Mouse (Mus musculus) kidney, embryonic 14.5 days (tissue): Measurements from ENCODE around the gene Slamf7. TPM values are rescaled to one million over a fixed set of nuclear protein-coding genes. Genes with fewer than 3 reads are reported as not detected.

Experiments
- ATAC-seq: fragments of 200-750 bp; cut with Nextera tagmentation; 2 replicates; pipeline ENCODE4 v1.8.0; 2017; ENCODE audit warnings: moderate number of reproducible peaks, mild to moderate bottlenecking, moderate TSS enrichment, moderate library complexity; ENCODE audit not compliant: low FRiP score, low TSS enrichment
- H3K27ac ChIP-seq: fragments of 300-500 bp; sonication (generic); 2 replicates; pipeline ENCODE4 v1.5.1; 2014; ENCODE audit warnings: low read depth, mild to moderate bottlenecking, low read length, moderate library complexity, mixed read lengths
- H3K27me3 ChIP-seq: fragments of 300-500 bp; sonication (generic); 2 replicates; pipeline ENCODE4 v1.6.1; 2014; ENCODE audit warnings: mild to moderate bottlenecking, low read length; ENCODE audit not compliant: control insufficient read depth, insufficient read depth
- H3K36me3 ChIP-seq: fragments of 300-500 bp; sonication (generic); 2 replicates; pipeline ENCODE4 v1.6.1; 2014; ENCODE audit warnings: low read length, mixed read lengths; ENCODE audit not compliant: control insufficient read depth, insufficient read depth
- H3K4me1 ChIP-seq: fragments of 300-500 bp; sonication (generic); 2 replicates; pipeline ENCODE4 v1.6.1; 2014; ENCODE audit warnings: low read length, mixed read lengths; ENCODE audit not compliant: control insufficient read depth, insufficient read depth
- H3K4me2 ChIP-seq: fragments of 300-500 bp; sonication (generic); replicated peaks from 2 replicates; pipeline ENCODE4 v1.6.1; 2014; ENCODE audit warnings: low read depth, mild to moderate bottlenecking, low read length
- H3K4me3 ChIP-seq: fragments of 300-500 bp; sonication (generic); 2 replicates; pipeline ENCODE4 v1.5.1; 2014; ENCODE audit warnings: mild to moderate bottlenecking, low read length
- H3K9ac ChIP-seq: fragments of 300-500 bp; sonication (generic); 2 replicates; pipeline ENCODE4 v1.6.1; 2014; ENCODE audit warnings: low read depth, mild to moderate bottlenecking, low read length, moderate library complexity
- H3K9me3 ChIP-seq: fragments of 300-500 bp; sonication (generic); 2 replicates; pipeline ENCODE4 v1.6.1; 2016; ENCODE audit warnings: low read length; ENCODE audit not compliant: control insufficient read depth
- WGBS: fragments of 180-500 bp; shearing (Covaris S2); extraction: QIAGEN DNeasy Blood & Tissue Kit; methylation state at CpG from one replicate; pipeline ENCODE4 v1.1.7; 2014; 5-methylcytosine and 5-hydroxymethylcytosine counted together
- polyA plus RNA-seq: library from polyadenylated mRNA; unstranded; fragments of >200 nt; fragmentation: Nextera tagmentation; extraction: Ambion mirVana; gene quantifications from 2 replicates; pipeline ENCODE4 v1.2.1, GENCODE M21; 2014

Gene Slamf7
- not detected in 2 replicates for polyA plus RNA-seq

DNA sequence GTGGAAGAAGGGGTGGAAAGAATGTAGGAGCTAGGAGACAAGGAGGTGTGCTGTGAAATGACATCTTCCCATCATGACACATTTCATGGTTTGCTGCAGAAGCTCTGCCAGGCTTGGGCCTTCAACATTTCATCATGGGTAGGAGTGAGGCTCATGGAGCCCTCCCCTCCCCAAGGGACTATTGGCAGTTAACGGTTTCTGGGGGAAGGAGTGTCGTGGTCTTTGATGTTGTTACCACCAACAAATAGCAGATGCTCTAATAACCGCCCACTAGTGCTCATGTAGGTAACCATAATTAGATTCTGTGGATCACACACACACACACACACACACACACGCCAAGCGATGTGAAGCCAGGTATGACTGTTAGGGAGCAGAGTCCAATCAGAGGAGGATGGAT is at the start of gene Slamf7:
TSS of gene Slamf7 (minus strand) at position 302 of the 400 bp plus-strand sequence.
- no peak for ATAC-seq
- no peak within 1 kb of the TSS for H3K4me3 ChIP-seq
- H3K9me3 ChIP-seq = no peaks in the 10 kb centered on the region
- 86% methylated on average over 5 of the region's 5 CpGs for WGBS
- H3K36me3 ChIP-seq = no peaks in the 10 kb centered on the region
- H3K4me2 ChIP-seq = no peak within 1 kb of the TSS
- H3K27me3 ChIP-seq = no peaks in the 10 kb centered on the region
- H3K4me1 ChIP-seq = no peaks in the 10 kb centered on the region
- no peak within 1 kb of the TSS for H3K27ac ChIP-seq
- H3K9ac ChIP-seq = no peak within 1 kb of the TSS

GRCm38 (mm10) chr1:171698983-171699382 is 46.1 kb upstream of the Slamf7 start:
- WGBS = 18% methylated on average over 6 of the region's 6 CpGs
- no peak overlapping the region for H3K27ac ChIP-seq
- no peak overlapping the region for H3K9ac ChIP-seq
- H3K9me3 ChIP-seq = no peaks in the 10 kb centered on the region
- H3K4me3 ChIP-seq = no peak overlapping the region
- no peak for ATAC-seq
- H3K27me3 ChIP-seq = no peaks in the 10 kb centered on the region
- H3K36me3 ChIP-seq = no peaks in the 10 kb centered on the region
- no peaks in the 10 kb centered on the region for H3K4me1 ChIP-seq
- H3K4me2 ChIP-seq = no peak overlapping the region

- H3K9ac ChIP-seq = no peak overlapping the region
- H3K4me3 ChIP-seq = no peak overlapping the region
- H3K9me3 ChIP-seq = no peaks in the 10 kb centered on the region
- H3K4me1 ChIP-seq = no peaks in the 10 kb centered on the region
- H3K27me3 ChIP-seq = no peaks in the 10 kb centered on the region
- H3K36me3 ChIP-seq = no peaks in the 10 kb centered on the region
- no peak overlapping the region for H3K4me2 ChIP-seq
- ATAC-seq = no peak
- no peak overlapping the region for H3K27ac ChIP-seq
- WGBS = 79% methylated on average over 1 of the region's 1 CpGs
These were observed 41.1 kb upstream of the Slamf7 start for GRCm38 (mm10) chr1:171693918-171694317.

DNA sequence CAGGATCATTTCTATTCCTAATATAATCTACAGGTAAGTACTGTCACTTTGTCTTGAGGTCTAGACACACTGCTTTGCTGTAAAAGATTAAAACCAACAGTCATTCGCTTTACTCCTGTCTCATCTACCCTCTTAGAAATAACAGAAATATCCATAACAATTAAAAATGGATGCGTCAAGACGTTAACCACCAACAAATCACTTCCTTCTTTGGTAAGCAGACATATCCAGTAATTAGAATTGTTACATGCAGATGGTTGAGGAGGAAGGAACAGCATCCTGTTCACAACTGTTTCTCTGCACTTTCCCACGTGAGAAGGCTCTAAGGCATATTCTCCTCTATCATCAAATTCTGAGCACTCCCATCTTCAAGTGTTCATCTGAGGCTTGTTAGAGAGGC is 34.5 kb upstream of the Slamf7 start:
- H3K27ac ChIP-seq = no peak overlapping the region
- H3K4me1 ChIP-seq = no peaks in the 10 kb centered on the region
- H3K36me3 ChIP-seq = no peaks in the 10 kb centered on the region
- H3K9me3 ChIP-seq = no peaks in the 10 kb centered on the region
- no peak for ATAC-seq
- H3K9ac ChIP-seq = no peak overlapping the region
- H3K4me2 ChIP-seq = no peak overlapping the region
- 81% methylated on average over 4 of the region's 4 CpGs for WGBS
- no peak overlapping the region for H3K4me3 ChIP-seq
- no peaks in the 10 kb centered on the region for H3K27me3 ChIP-seq

DNA sequence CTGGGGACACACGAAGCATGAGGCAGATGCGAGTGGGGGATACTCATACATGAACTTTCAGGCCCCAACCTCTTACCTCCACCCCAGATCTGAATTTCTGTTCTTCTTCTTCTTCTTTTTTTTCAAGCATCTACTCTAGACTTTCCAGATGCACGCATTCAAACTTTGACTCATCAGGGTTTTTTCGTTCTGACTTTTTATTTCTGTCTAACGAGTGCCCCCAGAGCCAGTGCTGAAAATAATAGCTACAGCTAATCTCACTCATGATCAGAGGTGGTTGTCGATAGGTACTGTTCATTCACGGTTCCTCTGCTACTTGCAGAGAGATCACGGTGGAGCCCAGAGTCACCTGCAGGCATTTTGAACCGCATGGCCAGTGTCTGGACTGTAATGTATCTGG is 32.1 kb upstream of the Slamf7 start:
- Histone ChIP-seq H3K4me1 (no peaks in the 10 kb centered on the region), H3K27ac (no peak overlapping the region), H3K4me2 (no peak overlapping the region), H3K9me3 (no peaks in the 10 kb centered on the region), H3K4me3 (no peak overlapping the region), H3K27me3 (no peaks in the 10 kb centered on the region), H3K36me3 (no peaks in the 10 kb centered on the region), H3K9ac (no peak overlapping the region)
- ATAC-seq = no peak
- 83% methylated on average over 9 of the region's 9 CpGs for WGBS

GRCm38 (mm10) chr1:171681531-171682299 is 28.9 kb upstream of the Slamf7 start, which contains the start of gene Cd48:
Gene Cd48, plus strand, starts transcription at chr1:171682009.
- WGBS = 91% methylated on average over 14 of the region's 14 CpGs
- Histone ChIP-seq H3K4me1 (no peaks in the 10 kb centered on the region), H3K9ac (no peak within 1 kb of the TSS), H3K27ac (no peak within 1 kb of the TSS), H3K36me3 (no peaks in the 10 kb centered on the region), H3K27me3 (no peaks in the 10 kb centered on the region), H3K9me3 (no peaks in the 10 kb centered on the region), H3K4me2 (no peak within 1 kb of the TSS), H3K4me3 (no peak within 1 kb of the TSS)
- ATAC-seq = no peak

GRCm38 (mm10) chr1:171681009-171681408 is 28.2 kb upstream of the Slamf7 start:
- no peaks in the 10 kb centered on the region for H3K36me3 ChIP-seq
- H3K4me2 ChIP-seq = no peak overlapping the region
- ATAC-seq = no peak
- WGBS = 80% methylated on average over 7 of the region's 7 CpGs
- no peak overlapping the region for H3K9ac ChIP-seq
- H3K9me3 ChIP-seq = no peaks in the 10 kb centered on the region
- no peak overlapping the region for H3K4me3 ChIP-seq
- H3K27ac ChIP-seq = no peak overlapping the region
- H3K4me1 ChIP-seq = no peaks in the 10 kb centered on the region
- no peaks in the 10 kb centered on the region for H3K27me3 ChIP-seq

DNA sequence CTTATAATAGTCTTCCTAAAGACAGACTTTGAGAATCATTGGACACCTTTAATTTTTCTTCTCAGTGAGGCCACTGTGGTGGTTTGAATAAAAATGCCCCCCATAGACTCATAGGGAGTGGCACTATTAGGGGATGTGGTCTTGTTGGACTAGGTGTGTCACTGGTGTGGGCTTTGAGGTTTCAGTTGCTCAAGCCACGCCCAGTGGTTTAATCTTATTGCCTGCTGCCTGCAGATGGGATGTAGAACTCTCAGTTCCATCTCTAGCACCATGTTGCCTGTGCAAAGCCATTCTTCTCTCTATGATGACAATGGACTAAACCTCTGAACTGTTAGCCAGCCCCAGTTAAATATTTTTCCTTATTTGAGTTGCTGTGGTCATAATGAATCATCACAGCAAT is 24.9 kb upstream of the Slamf7 start:
- no peaks in the 10 kb centered on the region for H3K4me1 ChIP-seq
- H3K9ac ChIP-seq = no peak overlapping the region
- H3K9me3 ChIP-seq = no peaks in the 10 kb centered on the region
- H3K4me2 ChIP-seq = no peak overlapping the region
- WGBS = 64% methylated on average over 1 of the region's 1 CpGs
- no peaks in the 10 kb centered on the region for H3K27me3 ChIP-seq
- no peaks in the 10 kb centered on the region for H3K36me3 ChIP-seq
- no peak for ATAC-seq
- H3K4me3 ChIP-seq = no peak overlapping the region
- H3K27ac ChIP-seq = no peak overlapping the region

- no peak overlapping the region for H3K9ac ChIP-seq
- H3K4me2 ChIP-seq = no peak overlapping the region
- no peak overlapping the region for H3K27ac ChIP-seq
- no peaks in the 10 kb centered on the region for H3K36me3 ChIP-seq
- no peaks in the 10 kb centered on the region for H3K27me3 ChIP-seq
- 89% methylated on average over 1 of the region's 1 CpGs for WGBS
- H3K9me3 ChIP-seq = no peaks in the 10 kb centered on the region
- ATAC-seq = no peak
- H3K4me1 ChIP-seq = no peaks in the 10 kb centered on the region
- H3K4me3 ChIP-seq = no peak overlapping the region
These were observed 21.6 kb upstream of the Slamf7 start for GRCm38 (mm10) chr1:171674467-171674866.
